In the genomic region with DNA sequence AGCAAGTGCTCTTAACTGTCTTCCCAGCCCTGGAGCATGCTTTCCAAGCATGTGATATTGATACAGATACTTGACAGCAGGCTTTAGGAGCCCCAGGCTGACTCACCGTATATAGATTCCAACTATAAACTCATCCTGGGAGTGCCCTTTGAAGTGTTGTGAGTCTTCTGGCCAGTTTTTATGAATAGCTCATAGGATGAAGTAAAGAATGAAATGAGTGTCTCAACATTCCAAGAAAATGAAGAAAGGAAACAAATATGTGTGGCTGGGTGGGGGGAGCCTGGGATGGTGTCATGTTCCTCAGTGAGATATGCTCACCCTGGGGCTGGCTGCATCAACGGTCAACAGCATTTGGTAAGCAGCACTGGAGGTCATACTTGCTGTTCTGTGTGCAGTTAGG, we compare ENCODE assay signal across 19 mouse cellular contexts.
DNase-seq lines count a peak whose midpoint lies in the region; ATAC-seq and TF ChIP-seq lines count a peak whose summit lies in the region.
"Had no signal": no experiment of that assay in that cellular context is flagged by ENCODE, and none has a peak within 500 bp of the region (broad histone marks: within the 10 kb centered on the region; RNA-seq: fewer than 3 reads in every experiment).

No protein-coding gene starts in this region.

- no peaks in the 10 kb centered on the region for H3K79me2 ChIP-seq in myocyte (ENCODE audit: control insufficient read depth, insufficient read depth)

- no peak overlapping the region for H3ac ChIP-seq in myocyte (ENCODE audit: control insufficient read depth, insufficient read length)

- no peak overlapping the region for H3K4me3 ChIP-seq in forebrain, embryonic 10.5 days
- no peak overlapping the region for H3K4me3 ChIP-seq in forebrain, embryonic 13.5 days
- H3K4me3 ChIP-seq in intestine, embryonic 14.5 days (ENCODE audit: low read depth, low read length), result no peak overlapping the region
- no peak overlapping the region for H3K4me3 ChIP-seq in intestine, postnatal 0 days (ENCODE audit: low read depth, low read length)
- H3K4me3 ChIP-seq in myocyte, result no peak overlapping the region
- no peak overlapping the region for H3K4me3 ChIP-seq in forebrain, embryonic 15.5 days
- H3K4me3 ChIP-seq: erythroblast, embryonic 14.5 days; neural tube, embryonic 12.5 days had no signal

- H3K27ac ChIP-seq in forebrain, embryonic 10.5 days, result peak overlapping the region; percentile 52
- H3K27ac ChIP-seq in forebrain, embryonic 13.5 days, result no peak overlapping the region
- no peak overlapping the region for H3K27ac ChIP-seq in intestine, embryonic 14.5 days (ENCODE audit: low read depth)
- no peak overlapping the region for H3K27ac ChIP-seq in intestine, postnatal 0 days (ENCODE audit: low read depth, low read length)
- no peak overlapping the region for H3K27ac ChIP-seq in forebrain, embryonic 15.5 days (replicated peaks)
- H3K27ac ChIP-seq: kidney, postnatal 0 days; macrophage; neural tube, embryonic 12.5 days had no signal

- no peak for ATAC-seq in forebrain, embryonic 13.5 days
- ATAC-seq in intestine, embryonic 14.5 days (replicated peaks; ENCODE audit: low FRiP score, low TSS enrichment, low read depth), result no peak
- no peak for ATAC-seq in intestine, postnatal 0 days
- no peak for ATAC-seq in forebrain, embryonic 15.5 days (replicated peaks)

- H3K9me3 ChIP-seq in forebrain, embryonic 10.5 days, result peaks cover 10% of the 10 kb centered on the region; the same call in 1 of the 2 replicates
- no peaks in the 10 kb centered on the region for H3K9me3 ChIP-seq in forebrain, embryonic 13.5 days (replicated peaks)
- no peaks in the 10 kb centered on the region for H3K9me3 ChIP-seq in intestine, embryonic 14.5 days (ENCODE audit: control insufficient read depth, low read length)
- no peaks in the 10 kb centered on the region for H3K9me3 ChIP-seq in intestine, postnatal 0 days (ENCODE audit: control insufficient read depth)
- no peaks in the 10 kb centered on the region for H3K9me3 ChIP-seq in forebrain, embryonic 15.5 days
- H3K9me3 ChIP-seq: neural tube, embryonic 12.5 days had no signal

- no peak for TF ChIP-seq POLR2A in myocyte (IDR thresholded peaks at IDR 0.05; ENCODE audit: insufficient read length, low read depth)

- no peaks in the 10 kb centered on the region for H3K27me3 ChIP-seq in forebrain, embryonic 10.5 days (ENCODE audit: poor library complexity, severe bottlenecking)
- no peaks in the 10 kb centered on the region for H3K27me3 ChIP-seq in forebrain, embryonic 13.5 days
- no peaks in the 10 kb centered on the region for H3K27me3 ChIP-seq in intestine, embryonic 14.5 days (replicated peaks; ENCODE audit: control insufficient read depth, insufficient read depth, low read length)
- H3K27me3 ChIP-seq in intestine, postnatal 0 days (replicated peaks; ENCODE audit: control insufficient read depth, insufficient read depth, low read length), result no peaks in the 10 kb centered on the region
- no peaks in the 10 kb centered on the region for H3K27me3 ChIP-seq in myocyte (ENCODE audit: control insufficient read depth, insufficient read depth, insufficient read length)
- H3K27me3 ChIP-seq in forebrain, embryonic 15.5 days, result no peaks in the 10 kb centered on the region
- H3K27me3 ChIP-seq: neural tube, embryonic 12.5 days had no signal

- TF ChIP-seq CTCF in intestine, postnatal 0 days (IDR thresholded peaks at IDR 0.05; ENCODE audit: low read depth), result no peak

- no peak overlapping the region for H3K4me2 ChIP-seq in forebrain, embryonic 13.5 days
- H3K4me2 ChIP-seq in intestine, embryonic 14.5 days (ENCODE audit: low read length), result no peak overlapping the region
- no peak overlapping the region for H3K4me2 ChIP-seq in intestine, postnatal 0 days (replicated peaks; ENCODE audit: low read depth)
- no peak overlapping the region for H3K4me2 ChIP-seq in myocyte (ENCODE audit: low read depth)
- no peak overlapping the region for H3K4me2 ChIP-seq in forebrain, embryonic 15.5 days (replicated peaks)
- H3K4me2 ChIP-seq: midbrain, embryonic 11.5 days; neural tube, embryonic 12.5 days had no signal

- H3K36me3 ChIP-seq in forebrain, embryonic 10.5 days (replicated peaks), result no peaks in the 10 kb centered on the region
- no peaks in the 10 kb centered on the region for H3K36me3 ChIP-seq in forebrain, embryonic 13.5 days (ENCODE audit: poor library complexity, severe bottlenecking)
- no peaks in the 10 kb centered on the region for H3K36me3 ChIP-seq in intestine, embryonic 14.5 days (ENCODE audit: control insufficient read depth, insufficient read depth, low read length)
- no peaks in the 10 kb centered on the region for H3K36me3 ChIP-seq in intestine, postnatal 0 days (ENCODE audit: control insufficient read depth, insufficient read depth)
- H3K36me3 ChIP-seq in myocyte (ENCODE audit: control insufficient read depth, insufficient read depth), result no peaks in the 10 kb centered on the region
- no peaks in the 10 kb centered on the region for H3K36me3 ChIP-seq in forebrain, embryonic 15.5 days
- H3K36me3 ChIP-seq: neural tube, embryonic 12.5 days had no signal

- 77% methylated on average over 2 of the region's 2 CpGs for WGBS in forebrain, embryonic 10.5 days
- 79% methylated on average over 2 of the region's 2 CpGs for WGBS in forebrain, embryonic 13.5 days
- 38% methylated on average over 2 of the region's 2 CpGs for WGBS in intestine, embryonic 14.5 days
- WGBS in intestine, postnatal 0 days, result 45% methylated on average over 2 of the region's 2 CpGs
- 79% methylated on average over 2 of the region's 2 CpGs for WGBS in forebrain, embryonic 15.5 days

- peaks cover 23% of the 10 kb centered on the region for H3K4me1 ChIP-seq in forebrain, embryonic 10.5 days
- H3K4me1 ChIP-seq in forebrain, embryonic 13.5 days, result peaks cover 15% of the 10 kb centered on the region
- H3K4me1 ChIP-seq in intestine, embryonic 14.5 days (replicated peaks; ENCODE audit: control insufficient read depth, insufficient read depth, low read length), result peaks cover 7% of the 10 kb centered on the region
- H3K4me1 ChIP-seq in intestine, postnatal 0 days (replicated peaks; ENCODE audit: control insufficient read depth, insufficient read depth, low read length), result no peaks in the 10 kb centered on the region
- H3K4me1 ChIP-seq in forebrain, embryonic 15.5 days, result peaks cover 8% of the 10 kb centered on the region

- peak; percentile 10 for DNase-seq in forebrain, embryonic 10.5 days (ENCODE audit: extremely low spot score, low spot score)
- peak; percentile 47 for DNase-seq in intestine, embryonic 14.5 days (ENCODE audit: low spot score)
- DNase-seq in Muller cell, postnatal 12 days (ENCODE audit: inconsistent ontology term), result peak; percentile 47
- no peak for DNase-seq in urinary bladder, postnatal 14 days (ENCODE audit: low spot score)
- DNase-seq: adrenal gland, adult 2 months; cerebellum, adult 8-10 months; liver; spleen, adult 18-20 months; thymus, adult 18-20 months; thymus, postnatal 4 days had no signal

- no peak overlapping the region for H3K9ac ChIP-seq in forebrain, embryonic 13.5 days
- H3K9ac ChIP-seq in intestine, embryonic 14.5 days (ENCODE audit: low read length), result no peak overlapping the region
- no peak overlapping the region for H3K9ac ChIP-seq in intestine, postnatal 0 days (ENCODE audit: low read depth, low read length)
- no peak overlapping the region for H3K9ac ChIP-seq in forebrain, embryonic 15.5 days (replicated peaks)
- H3K9ac ChIP-seq: neural tube, embryonic 12.5 days had no signal

TF ChIP-seq in myocyte, 11 proteins besides CTCF, POLR2A, EP300 and RAD21:
- TF ChIP-seq CEBPB (IDR thresholded peaks at IDR 0.05; ENCODE audit: insufficient read depth, poor library complexity, severe bottlenecking) (0 out of 2 replicates have a peak, but pooled peaks have one; percentile 2), TCF3 (IDR thresholded peaks at IDR 0.05; ENCODE audit: insufficient read length, low read depth) (no peak)
